Mouse (Mus musculus): Measurements from ENCODE around the gene Tcfl5.

The Tcfl5 gene

DNA sequence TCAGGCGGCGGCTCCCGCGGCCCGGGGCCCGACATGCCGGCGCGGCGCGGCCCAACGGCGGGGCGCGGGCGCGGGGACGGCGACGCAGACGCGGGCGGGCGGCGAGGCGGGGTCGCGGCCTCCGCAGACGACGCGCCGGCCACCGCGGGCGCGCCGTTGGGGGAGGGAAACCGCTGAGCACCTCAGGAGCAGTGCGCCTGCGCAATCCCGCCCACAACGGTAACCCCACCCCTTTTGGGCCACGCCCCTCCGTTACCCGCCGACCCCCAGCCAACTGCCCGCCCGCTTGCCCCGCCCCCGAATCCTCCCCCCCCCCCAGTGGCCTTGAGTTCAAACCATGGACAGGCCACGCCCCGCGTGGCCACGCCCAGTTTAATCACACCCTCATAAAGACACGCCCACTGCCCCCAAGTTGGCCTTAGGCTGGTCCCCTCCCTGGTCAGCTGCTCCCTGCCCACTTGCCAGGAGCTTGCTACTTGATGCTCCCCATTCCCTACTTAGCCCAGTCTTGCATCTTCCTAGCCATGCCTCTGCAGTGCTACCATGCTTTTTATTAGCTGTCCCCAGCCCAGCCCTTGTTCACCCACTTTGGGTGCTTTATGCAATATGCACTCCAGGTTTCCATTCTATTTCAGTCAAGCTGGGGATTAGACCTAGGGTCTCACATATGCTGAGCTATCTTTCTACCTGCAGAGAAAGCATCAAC lies at the start of gene Tcfl5:
Tcfl5 (minus strand) TSS at position 154 of the 706 bp plus-strand sequence.
- DNase-seq, result no peak

DNA sequence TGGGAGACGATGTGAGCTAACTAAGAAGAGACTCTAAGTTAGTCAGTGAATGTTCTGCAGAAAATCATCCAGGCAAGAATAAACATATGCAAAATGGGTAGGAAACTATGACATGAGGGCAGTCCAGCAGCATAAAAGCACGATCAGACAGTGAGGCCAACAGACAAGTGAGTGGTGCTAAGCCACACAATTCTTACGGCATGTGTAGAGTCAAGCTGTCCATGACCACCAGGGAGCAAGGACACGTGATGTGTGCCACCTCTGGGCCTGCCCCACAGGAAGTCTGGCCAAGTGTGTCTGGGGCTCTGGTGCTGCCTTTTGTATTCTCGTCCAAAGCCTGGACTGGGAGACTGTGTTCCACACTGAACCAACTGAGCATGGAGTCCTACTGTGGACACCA lies 47.3 kb upstream of the Tcfl5 start:
- DNase-seq, result peak; percentile 42

DNA sequence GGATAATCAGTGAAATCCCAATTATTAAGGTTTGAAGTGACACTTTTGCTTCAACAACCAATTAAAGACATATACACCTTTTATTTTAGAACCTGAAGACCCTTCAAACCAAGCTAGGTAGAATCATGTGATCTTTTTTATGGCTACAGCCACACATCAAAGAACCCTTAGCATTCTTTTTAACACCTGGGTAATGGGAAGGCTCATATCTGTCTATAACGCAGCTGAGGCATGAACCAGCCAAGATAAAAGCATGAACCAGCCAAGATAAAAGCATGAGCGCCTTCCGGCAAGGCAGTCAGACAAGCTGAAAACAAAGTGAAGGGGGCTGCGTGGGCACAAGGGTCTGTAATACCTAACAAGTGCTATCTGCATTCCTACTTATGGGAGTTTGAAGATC lies 41.5 kb upstream of the Tcfl5 start:
- DNase-seq, result no peak

DNA sequence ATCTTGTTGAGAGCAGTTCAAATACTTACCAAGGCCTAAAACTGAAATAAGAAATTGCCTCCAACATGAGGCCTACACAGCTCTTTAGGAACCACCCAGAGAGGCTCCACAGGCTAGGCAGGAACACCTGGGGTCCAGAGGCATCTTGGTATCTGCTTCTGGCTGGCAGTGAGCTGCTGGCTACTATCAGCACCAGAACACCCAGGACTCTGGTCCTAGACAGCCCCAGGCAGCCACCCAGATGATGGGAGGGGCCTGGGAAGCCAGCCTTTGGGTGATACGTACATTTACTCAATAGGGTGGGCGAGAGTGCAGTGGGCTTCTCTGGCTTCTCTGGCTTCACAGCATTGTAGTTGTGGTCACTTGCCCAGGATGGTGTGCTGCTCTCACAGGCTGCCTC lies 41.0 kb upstream of the Tcfl5 start:
- no peak for DNase-seq

DNA sequence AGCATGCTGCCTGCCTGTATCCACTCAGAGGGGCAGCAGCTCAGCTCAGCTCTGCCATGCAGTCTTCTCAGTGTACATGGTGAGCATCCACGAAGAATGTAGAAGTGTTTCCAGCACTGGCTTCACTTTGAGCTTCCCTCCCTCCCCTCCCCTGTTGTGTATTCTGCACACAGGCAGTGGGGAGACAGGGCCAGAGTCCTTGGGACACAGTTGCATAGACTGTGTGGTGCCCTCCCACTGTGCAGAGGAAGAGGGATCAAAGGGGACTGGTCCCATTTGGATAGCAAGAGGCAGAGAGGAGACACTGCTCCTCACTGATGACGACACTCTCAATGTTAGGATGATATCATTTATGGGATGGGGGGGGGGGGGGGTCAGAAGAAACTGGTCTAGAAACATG lies 38.7 kb upstream of the Tcfl5 start:
- no peak for DNase-seq

DNA sequence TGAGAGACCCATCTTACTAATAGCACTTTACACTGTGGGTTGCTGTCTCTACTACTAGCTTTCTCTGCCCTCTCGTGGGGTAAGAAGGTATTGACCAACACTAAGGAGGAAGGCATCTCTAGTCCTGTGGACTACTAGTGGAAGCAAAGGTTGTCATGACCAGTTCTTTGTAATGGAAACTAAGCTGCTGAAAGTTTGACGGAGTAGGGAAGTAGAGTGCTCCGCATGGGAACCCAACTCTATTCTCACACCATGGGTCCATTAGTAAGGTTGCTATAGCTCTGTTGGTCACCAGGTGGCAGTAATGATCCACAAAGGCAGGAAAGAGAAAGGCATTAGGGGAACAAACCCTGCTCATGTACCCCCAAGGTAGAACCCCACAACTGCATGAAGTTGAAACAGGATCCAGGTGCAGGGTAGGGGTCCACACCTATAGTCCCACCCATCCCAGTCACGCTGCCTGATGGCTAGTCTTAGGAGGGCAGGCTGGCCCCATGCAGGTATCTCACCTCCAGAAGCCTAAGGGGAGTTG lies 36.2 kb upstream of the Tcfl5 start:
- DNase-seq, result peak; percentile 70

DNA sequence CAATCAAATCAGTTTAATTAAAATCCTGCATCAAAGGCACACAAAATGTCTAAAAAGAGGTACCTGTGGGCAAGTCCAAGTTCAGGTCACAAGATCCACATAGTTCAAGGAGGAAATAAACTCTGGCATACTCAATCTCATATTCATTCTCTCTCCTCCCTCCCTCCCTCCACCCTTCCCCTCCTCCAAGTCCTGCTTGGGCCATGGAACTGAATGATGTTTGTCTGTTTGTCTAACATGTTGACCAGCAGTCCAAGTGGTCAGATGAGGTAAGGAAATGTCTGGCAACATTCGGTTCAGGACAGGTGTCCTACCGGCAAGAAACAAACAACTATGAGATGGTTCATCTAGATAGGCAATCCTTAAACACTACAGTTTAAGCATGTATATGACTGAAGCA lies 34.2 kb upstream of the Tcfl5 start:
- no peak for DNase-seq

DNA sequence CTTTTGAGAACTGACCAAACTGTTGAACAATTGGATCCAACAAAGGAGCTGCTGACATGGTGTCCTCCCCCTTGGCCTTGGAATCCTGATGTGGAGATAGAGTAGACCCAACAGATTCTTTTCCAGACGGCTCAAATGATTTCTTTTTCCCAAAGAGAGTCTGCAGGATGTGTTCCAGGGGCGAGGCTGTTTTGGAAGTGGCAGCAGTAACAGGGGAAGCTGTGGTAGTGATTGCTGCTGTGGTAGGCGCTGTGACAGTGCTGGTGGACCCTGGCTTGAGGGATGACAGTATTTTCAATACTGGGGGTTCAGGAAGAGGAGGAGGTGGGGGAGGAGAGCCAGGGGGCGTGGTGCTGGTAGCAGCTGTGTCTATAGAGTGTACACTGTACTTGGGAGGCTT lies 19.5 kb upstream of the Tcfl5 start:
- DNase-seq, result no peak

DNA sequence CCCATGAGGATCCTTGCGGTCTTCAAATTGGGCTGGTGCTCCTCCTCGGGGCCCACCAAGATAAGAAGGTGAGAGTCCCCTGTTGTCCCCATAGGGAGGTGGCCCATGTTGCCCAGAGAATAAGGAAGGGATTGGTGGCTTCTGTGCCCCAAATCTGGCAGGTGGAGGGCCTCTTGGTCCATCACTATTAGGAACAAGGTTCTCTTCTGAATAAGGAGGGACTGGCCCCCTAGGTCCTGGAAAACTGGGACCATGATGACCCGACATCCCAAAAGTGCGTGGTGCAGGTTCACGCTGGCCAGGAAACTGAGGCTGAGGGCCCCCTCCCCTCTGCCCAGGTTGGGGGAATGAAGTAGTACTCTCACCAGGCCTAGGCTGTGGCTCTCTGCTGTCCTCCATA lies 18.0 kb upstream of the Tcfl5 start:
- no peak for DNase-seq

DNA sequence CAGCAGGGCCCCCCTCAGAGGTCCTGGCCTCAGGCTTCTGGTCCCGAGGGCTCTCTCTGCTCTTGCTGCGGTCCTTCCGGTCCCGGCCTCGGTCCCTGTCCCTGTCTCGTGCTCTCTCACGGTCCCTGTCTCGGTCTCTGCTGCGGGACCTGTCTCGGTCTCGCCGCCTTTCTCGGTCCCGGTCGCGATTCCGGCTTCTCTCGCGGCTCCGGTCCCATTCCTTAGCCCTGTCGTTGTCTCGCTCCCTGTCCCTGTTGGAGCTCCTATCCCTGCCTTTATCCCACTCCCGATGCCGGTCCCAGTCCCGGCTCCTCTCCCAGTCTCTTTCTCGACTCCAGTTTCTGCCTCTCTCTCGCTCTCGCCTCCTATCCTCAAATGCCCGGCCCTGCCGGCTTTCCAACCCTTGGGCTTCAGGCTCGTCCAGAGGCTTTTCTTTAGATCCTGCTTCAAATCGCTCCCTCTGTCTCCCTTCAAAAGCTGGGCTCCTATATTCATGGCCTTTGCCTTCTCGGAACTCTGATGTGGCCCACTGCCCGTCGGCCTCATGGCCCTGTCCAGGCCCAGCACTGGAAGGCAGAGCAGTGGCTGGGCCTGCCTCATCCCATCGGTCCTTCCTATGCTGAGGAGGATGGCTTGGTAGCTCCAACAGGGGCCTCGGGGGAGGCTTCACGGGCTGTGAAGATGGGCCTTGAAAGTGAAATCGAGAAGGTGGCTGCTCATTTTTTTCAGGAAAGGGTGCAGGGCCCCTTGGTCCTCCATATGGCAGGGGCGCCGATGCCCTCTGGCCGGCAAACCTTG lies 17.0 kb upstream of the Tcfl5 start:
- DNase-seq, result no peak

DNA sequence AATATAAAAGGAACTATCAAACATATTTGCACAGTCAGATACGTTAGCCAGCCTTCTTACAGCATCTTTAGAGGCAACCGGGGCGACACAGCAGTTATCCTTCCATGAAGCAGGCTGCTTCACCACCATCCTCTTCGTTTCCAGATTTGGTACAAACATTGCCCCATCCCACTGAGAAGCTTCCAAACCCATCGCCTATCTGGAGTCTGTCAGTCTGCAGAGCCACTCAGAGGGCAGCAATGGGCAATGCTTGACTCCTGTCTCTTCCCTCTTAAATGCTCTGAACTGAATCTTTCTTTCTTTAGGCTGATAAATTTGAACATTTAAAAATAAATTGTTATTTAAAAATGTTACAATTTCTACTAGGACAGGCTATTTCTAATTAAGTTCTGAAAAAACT lies 15.9 kb upstream of the Tcfl5 start:
- no peak for DNase-seq

DNA sequence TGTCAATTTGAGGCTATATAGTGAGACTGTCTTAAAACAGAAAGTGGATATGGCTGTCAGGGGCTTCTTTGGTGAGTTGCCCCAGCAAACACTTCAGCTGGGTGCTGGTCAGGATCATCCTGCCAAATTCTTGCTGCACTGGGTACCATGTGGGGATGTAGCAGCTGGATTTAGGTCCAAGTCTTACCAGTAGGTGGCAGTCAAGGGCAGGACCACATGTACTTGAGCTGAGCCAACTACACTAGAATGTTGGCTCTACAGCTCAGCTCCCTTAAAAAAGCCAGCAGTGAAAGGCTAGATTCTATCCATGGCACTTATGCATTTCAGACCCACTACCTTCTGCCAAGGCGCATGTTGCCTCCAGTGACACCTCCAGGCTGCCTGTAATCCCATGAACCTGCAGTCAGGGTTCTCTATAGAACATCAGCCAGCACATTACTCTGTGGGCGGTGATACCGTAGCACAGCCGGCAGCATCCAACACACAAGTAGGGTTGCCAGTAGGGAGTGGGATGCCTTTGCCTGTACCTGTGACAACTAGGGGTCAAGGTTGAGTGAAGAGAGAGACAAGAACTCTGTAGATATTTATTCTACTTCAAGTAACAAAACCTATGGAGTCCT lies 15.0 kb upstream of the Tcfl5 start:
- peak; percentile 69 for DNase-seq

DNA sequence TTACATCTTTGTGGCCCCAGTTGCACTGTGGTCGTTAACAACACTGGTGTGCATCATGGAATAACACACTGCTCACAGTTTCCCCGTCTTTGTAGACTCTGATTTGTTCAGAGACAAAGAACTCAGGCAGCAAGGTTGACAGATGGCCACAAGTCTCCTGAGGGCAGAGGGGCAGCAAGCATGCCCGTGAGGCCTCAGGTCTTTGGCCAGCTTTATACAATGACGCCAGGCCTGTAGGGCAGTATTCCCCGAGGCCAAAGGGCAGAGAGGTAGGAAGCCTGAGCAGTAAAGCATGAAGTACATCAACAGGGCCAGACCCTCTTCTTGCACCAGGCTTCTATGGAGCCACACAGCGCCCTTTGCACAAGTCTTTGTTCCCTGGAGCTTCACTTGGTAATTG lies 12.6 kb upstream of the Tcfl5 start:
- DNase-seq, result no peak

DNA sequence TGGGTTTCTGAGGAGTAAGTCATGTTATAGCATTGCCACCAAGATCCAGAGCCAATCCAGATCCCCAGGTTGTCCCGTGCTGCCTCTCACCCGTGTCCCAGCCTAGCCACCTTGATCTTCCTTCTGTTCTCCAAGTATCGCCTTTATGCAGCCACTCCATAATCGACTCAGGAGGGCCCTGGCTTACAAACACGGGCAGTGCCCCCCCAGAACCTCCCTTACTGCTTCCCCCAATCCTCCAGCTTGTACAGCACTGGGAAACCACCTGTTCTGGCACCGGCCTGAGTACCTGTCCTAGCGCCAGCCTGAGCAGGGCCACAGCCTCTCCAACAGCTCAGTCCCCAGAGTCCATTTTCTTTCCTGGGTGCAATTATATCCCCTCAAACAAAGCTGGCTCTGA lies 12.2 kb upstream of the Tcfl5 start:
- DNase-seq, result no peak

DNA sequence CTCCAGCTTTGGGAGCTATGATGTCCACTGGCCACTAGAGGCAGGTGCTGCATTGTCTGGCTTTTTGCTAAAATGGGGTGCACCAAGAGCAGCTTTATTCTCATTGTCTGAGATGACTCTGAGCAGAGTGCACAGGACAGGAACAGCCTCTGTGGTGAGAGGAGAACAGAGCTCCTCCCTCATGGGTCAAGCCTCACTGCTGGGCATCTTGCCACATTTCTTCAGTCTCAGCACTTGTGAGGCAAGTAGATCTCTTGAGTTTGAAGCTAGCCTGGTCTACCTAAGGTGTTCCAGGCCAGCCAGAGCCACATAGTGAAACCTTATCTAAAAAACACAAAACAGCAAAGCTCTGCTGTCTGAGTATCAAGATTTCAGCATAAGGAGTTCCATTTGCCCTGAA lies 4.3 kb upstream of the Tcfl5 start:
- no peak for DNase-seq

DNA sequence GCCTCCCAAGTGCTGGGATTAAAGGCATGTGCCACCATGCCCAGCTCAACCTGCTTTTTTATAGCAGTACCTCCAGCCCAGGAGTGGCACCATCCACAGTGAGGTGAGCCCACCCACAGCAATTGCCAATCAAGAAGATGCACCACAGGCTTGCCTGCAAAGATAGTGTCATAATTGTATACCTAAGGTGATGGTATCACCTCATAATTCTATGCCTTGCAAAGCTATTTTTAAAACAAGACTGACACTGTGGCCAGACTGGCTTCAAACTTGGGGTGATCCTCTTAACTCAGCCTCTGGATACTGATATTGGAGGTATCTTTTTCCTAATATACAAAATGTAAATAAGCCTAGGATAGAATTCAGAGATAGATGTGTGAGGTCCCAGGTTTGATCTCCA lies 1.1 kb upstream of the Tcfl5 start:
- DNase-seq, result no peak

DNA sequence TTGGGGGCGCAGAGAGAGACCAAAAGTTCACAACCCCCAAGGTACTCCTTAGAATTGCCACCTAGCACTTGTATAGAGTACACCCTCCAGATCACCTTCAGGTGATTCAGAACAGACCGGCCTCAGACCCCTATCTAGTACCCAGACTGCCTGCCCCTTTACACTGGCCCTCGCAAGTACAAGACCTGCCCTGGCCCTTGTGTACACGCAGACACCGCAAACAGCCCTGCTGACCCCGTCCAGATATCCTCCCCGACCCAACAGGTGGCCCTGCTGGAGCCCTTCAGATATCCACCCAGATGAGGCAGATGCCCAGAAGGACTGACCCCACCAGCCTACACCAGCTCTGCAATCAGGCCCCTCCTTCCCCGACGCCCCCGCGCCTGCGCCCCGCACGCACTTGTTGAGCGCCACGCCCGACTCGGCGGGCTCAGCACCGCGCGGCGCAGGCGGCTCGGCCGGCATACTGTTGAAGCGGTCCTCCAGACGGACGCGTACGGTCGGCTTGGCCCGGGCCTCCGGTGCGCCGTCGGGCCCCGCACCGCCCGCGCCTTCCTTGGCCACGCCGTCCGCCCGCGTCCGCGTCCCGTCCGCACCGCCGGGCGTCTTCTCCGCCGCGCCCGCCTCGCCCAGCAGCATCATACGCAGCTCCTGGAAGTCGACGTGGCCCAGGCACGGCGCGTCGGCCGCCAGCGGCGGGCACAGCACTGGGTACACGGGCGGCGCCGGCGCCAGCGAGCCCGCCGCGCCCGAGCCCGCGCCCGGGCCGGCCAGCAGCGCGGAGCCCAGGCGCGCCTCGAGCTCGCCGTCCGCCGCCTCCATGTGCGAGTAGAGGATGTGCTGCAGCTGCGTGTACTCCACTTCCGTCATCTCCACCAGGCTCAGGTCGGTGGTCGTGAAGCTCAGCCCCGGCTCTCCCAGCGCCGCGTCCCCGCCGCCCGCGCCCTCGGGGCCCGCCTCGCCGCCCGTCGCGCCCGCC lies 643 bp downstream of the Tcfl5 start:
- DNase-seq, result no peak

DNA sequence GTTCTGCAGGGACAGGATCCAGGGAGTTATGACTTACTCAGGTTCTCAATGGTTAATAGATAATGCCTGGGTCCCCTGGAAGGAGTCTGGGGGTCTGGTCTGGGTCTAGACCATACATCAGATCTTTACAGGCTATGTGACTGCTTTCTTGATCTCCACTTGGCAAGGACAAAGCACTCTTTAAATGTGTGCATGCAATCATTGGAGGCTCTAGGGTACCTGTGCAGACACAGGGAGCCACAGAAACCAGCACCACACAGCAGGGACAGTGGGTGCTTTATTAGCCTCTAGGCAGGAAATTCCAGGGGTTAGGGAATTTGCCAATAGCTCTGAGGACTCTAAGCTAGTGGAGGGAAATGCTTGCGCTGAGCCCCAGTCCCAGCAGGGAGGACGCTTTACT lies 30.6 kb downstream of the Tcfl5 start:
- no peak for DNase-seq

DNA sequence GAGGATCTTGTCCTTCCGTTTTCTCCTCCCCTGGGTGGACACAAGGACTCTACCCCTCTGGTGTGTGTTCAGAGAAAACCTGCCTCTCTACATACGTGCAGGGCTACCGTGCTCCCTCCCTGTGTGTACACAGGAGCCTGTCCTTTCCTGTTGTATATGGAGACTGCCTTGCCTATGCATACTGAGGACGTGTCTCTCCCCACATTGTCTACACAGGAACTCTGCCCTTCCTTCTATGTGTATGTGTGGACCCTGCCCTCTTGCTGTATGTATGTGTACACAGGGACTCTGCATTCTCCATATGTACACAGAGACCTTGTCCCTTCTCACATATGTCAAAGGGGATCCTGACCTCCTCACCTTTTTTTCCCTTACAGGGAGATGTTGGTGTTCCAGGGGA lies 32.2 kb downstream of the Tcfl5 start:
- no peak for DNase-seq

DNA sequence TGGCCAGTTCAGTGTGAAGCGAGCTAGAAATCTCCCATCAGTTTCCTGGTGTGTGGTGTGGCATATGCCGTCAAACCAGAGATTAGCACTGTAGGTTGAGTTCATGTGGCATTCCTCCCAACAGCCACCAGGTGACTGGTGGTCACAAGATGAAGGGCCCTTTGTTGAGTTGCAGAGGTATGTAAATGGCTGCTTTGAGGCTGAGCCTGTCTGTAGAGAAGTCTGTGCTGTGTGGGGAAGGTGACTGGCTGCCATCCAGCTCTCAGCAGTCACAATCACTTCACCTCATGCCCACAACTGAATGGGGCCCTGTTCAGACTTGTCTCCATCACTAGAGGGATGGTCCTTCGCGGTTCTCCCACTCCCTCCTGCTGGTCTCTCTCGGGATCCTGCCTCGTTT lies 37.7 kb downstream of the Tcfl5 start:
- DNase-seq, result no peak

DNA sequence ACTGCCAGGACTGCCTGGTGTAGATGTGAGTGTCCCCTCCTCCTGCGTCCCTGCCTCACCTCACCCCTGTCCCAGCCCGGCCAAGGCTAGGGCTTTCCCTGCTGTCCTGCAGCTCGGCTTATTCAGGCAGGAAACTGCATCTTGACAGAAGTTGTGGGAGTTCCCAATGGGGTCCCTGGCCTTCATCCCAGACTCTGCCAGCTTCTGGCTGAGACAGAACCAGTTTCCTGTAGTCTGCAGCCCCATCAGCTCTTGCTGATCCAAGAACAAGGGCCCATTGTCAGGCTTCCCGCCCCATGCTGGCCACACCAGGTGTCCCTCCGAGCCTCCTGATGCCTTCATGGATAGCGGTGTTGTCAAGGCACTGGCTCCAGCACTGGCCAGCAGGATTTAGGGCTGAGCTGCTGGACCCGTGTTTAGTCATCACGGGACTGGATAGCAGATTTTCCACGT lies 41.9 kb downstream of the Tcfl5 start:
- DNase-seq, result peak; percentile 45

DNA sequence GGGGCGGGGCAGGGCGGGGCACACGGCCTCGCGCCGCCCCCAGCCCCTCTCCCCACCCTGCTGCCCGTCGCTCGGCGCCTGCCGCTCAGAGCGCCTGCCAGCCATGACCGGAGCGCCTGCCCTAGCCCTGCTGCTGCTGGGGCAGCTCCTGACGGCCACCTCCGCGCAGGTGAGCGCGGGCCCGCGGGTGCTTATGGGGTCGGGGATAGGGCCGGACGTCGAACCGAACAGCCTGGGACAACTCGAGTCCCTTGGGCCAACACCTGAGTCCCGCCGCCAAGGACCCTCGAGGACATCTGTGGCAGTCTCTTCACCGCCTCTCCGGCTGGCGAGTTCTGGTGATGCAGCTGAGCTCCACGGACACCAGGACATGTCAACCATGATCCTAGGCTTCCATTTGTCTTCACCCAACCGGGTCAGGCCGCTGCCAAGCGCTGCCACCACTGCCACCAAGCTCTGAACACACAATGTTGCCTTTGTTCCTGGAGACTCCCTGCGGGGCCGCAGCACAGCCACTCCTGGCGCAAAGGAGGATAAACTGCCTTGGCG lies 44.3 kb downstream of the Tcfl5 start:
- DNase-seq, result peak; percentile 42
